Mouse (Mus musculus) C2C12 (cell line): ENCODE results near the gene Msln.

ENCODE experiments used
- CEBPB ChIP-seq: IDR thresholded peaks from one replicate; pipeline ENCODE4 v1.6.1; 2011; ENCODE audit warnings: low read depth, mild to moderate bottlenecking, control low read depth, moderate library complexity
- CTCF ChIP-seq: IDR thresholded peaks from one replicate; pipeline ENCODE4 v1.5.1; 2011; ENCODE audit not compliant: control insufficient read depth, insufficient read depth, insufficient read length
- FOSL1 ChIP-seq: IDR thresholded peaks from one replicate; pipeline ENCODE4 v1.8.0; 2011; ENCODE audit warnings: mild to moderate bottlenecking, low read length; ENCODE audit not compliant: poor library complexity, insufficient read depth, severe bottlenecking
- MAX ChIP-seq: IDR thresholded peaks from one replicate; pipeline ENCODE4 v1.6.1; 2011; ENCODE audit warnings: mild to moderate bottlenecking, control low read depth
- MYOD1 ChIP-seq: IDR thresholded peaks from one replicate; pipeline ENCODE4 v1.6.1; 2011; ENCODE audit warnings: low read depth; ENCODE audit not compliant: control insufficient read depth, insufficient read length
- MYOG ChIP-seq: IDR thresholded peaks from one replicate; pipeline ENCODE4 v1.6.1; 2011; ENCODE audit not compliant: control insufficient read depth, insufficient read length; ENCODE audit errors: extremely low read depth
- USF1 ChIP-seq: IDR thresholded peaks from one replicate; pipeline ENCODE4 v1.6.1; 2011; ENCODE audit warnings: low read depth, mild to moderate bottlenecking, control low read depth, moderate library complexity

GRCm38 (mm10) chr17:25794197-25794596, 40.0 kb upstream of the Msln start:
- TF ChIP-seq CTCF (no peak), MYOD1 (no peak), USF1 (no peak), MYOG (no peak), MAX (no peak), CEBPB (no peak), FOSL1 (no peak)
